Mouse (Mus musculus): ENCODE measurements around the gene Stk11. TPM values are rescaled to one million over a fixed set of nuclear protein-coding genes. Genes with fewer than 3 reads are reported as not detected.

Stk11 gene
- polyA plus RNA-seq (2016; fragmentation: Nextera tagmentation; extraction: Ambion mirVana), result 17.4 and 23.9 TPM in 2 replicates

GRCm38 (mm10) chr10:80115290-80115943 is at the start of gene Stk11:
TSS of gene Stk11 (plus strand) at chr10:80115803.
- Histone ChIP-seq H3K27ac (peak within 1 kb of the TSS; percentile 37), H3K9ac (peak within 1 kb of the TSS; percentile 83), H3K4me3 (peak within 1 kb of the TSS; percentile 90), H3K9me3 (no peaks in the 10 kb centered on the region), H3K36me3 (peaks cover 11% of the 10 kb centered on the region), H3K4me2 (replicated peaks) (peak within 1 kb of the TSS; percentile 99), H3K27me3 (replicated peaks) (no peaks in the 10 kb centered on the region), H3K4me1 (peaks cover 38% of the 10 kb centered on the region)
- ATAC-seq (ENCODE audit: low FRiP score, low read depth), result peak; percentile 97
- WGBS, result under 1% methylated on average over 70 of the region's 70 CpGs

GRCm38 (mm10) chr10:80069251-80069650 is 46.4 kb upstream of the Stk11 start:
- Histone ChIP-seq H3K9me3 (no peaks in the 10 kb centered on the region), H3K9ac (no peak overlapping the region), H3K4me2 (replicated peaks) (no peak overlapping the region), H3K27ac (no peak overlapping the region), H3K4me3 (no peak overlapping the region), H3K27me3 (replicated peaks) (no peaks in the 10 kb centered on the region), H3K4me1 (0 out of 2 replicates have a peak, but pooled peaks cover 8% of the 10 kb centered on the region), H3K36me3 (peaks cover 9% of the 10 kb centered on the region)
- ATAC-seq (ENCODE audit: low FRiP score, low read depth), result no peak
- WGBS, result 96% methylated on average over 6 of the region's 7 CpGs

- no peak overlapping the region for H3K27ac ChIP-seq
- peaks cover 7% of the 10 kb centered on the region for H3K36me3 ChIP-seq
- no peak overlapping the region for H3K4me2 ChIP-seq (replicated peaks)
- 0 out of 2 replicates have a peak, but pooled peaks cover 8% of the 10 kb centered on the region for H3K4me1 ChIP-seq
- no peak overlapping the region for H3K4me3 ChIP-seq
- H3K9me3 ChIP-seq, result no peaks in the 10 kb centered on the region
- ATAC-seq (ENCODE audit: low FRiP score, low read depth), result no peak
- H3K27me3 ChIP-seq (replicated peaks), result no peaks in the 10 kb centered on the region
- H3K9ac ChIP-seq, result no peak overlapping the region
- 90% methylated on average over 4 of the region's 4 CpGs for WGBS
These were observed 45.6 kb upstream of the Stk11 start for GRCm38 (mm10) chr10:80069948-80070450.

- no peak overlapping the region for H3K27ac ChIP-seq
- H3K36me3 ChIP-seq, result peaks cover 7% of the 10 kb centered on the region
- H3K9me3 ChIP-seq, result no peaks in the 10 kb centered on the region
- H3K9ac ChIP-seq, result no peak overlapping the region
- no peak overlapping the region for H3K4me3 ChIP-seq
- peaks cover 15% of the 10 kb centered on the region; the same call in 1 of the 2 replicates for H3K4me1 ChIP-seq
- no peak for ATAC-seq (ENCODE audit: low FRiP score, low read depth)
- no peaks in the 10 kb centered on the region for H3K27me3 ChIP-seq (replicated peaks)
- 70% methylated on average over 9 of the region's 9 CpGs for whole genome bisulfite sequencing
- no peak overlapping the region for H3K4me2 ChIP-seq (replicated peaks)
These were observed 44.6 kb upstream of the Stk11 start for GRCm38 (mm10) chr10:80070837-80071515.

GRCm38 (mm10) chr10:80071516-80071900 is 44.1 kb upstream of the Stk11 start:
- Histone ChIP-seq H3K9ac (no peak overlapping the region), H3K27ac (no peak overlapping the region), H3K9me3 (no peaks in the 10 kb centered on the region), H3K4me3 (no peak overlapping the region), H3K4me2 (replicated peaks) (no peak overlapping the region), H3K4me1 (peaks cover 15% of the 10 kb centered on the region; the same call in 1 of the 2 replicates), H3K27me3 (replicated peaks) (no peaks in the 10 kb centered on the region), H3K36me3 (peaks cover 3% of the 10 kb centered on the region)
- WGBS, result 81% methylated on average over 3 of the region's 3 CpGs
- no peak for ATAC-seq (ENCODE audit: low FRiP score, low read depth)

GRCm38 (mm10) chr10:80072623-80073489 is 42.7 kb upstream of the Stk11 start:
- Histone ChIP-seq H3K4me2 (replicated peaks) (no peak overlapping the region), H3K36me3 (peaks cover 4% of the 10 kb centered on the region; the same call in 1 of the 2 replicates), H3K9ac (no peak overlapping the region), H3K27me3 (replicated peaks) (no peaks in the 10 kb centered on the region), H3K4me3 (no peak overlapping the region), H3K9me3 (no peaks in the 10 kb centered on the region), H3K4me1 (peaks cover 15% of the 10 kb centered on the region; the same call in 1 of the 2 replicates), H3K27ac (no peak overlapping the region)
- 85% methylated on average over 20 of the region's 20 CpGs for WGBS
- no peak for ATAC-seq (ENCODE audit: low FRiP score, low read depth)

- Histone ChIP-seq H3K36me3 (peaks cover 17% of the 10 kb centered on the region), H3K4me2 (replicated peaks) (peak overlapping the region; percentile 28), H3K27me3 (replicated peaks) (no peaks in the 10 kb centered on the region), H3K9ac (no peak overlapping the region), H3K4me1 (peaks cover 15% of the 10 kb centered on the region; the same call in 1 of the 2 replicates), H3K9me3 (no peaks in the 10 kb centered on the region), H3K27ac (no peak overlapping the region), H3K4me3 (no peak overlapping the region)
- ATAC-seq (ENCODE audit: low FRiP score, low read depth), result no peak
- 17% methylated on average over 28 of the region's 28 CpGs for WGBS
These were observed 40.6 kb upstream of the Stk11 start for GRCm38 (mm10) chr10:80074813-80075601.

- Histone ChIP-seq H3K4me2 (replicated peaks) (no peak overlapping the region), H3K9me3 (no peaks in the 10 kb centered on the region), H3K4me1 (peaks cover 12% of the 10 kb centered on the region; the same call in 1 of the 2 replicates), H3K9ac (no peak overlapping the region), H3K36me3 (peaks cover 26% of the 10 kb centered on the region), H3K4me3 (no peak overlapping the region), H3K27ac (no peak overlapping the region), H3K27me3 (replicated peaks) (no peaks in the 10 kb centered on the region)
- 50% methylated on average over 1 of the region's 1 CpGs for WGBS
- ATAC-seq (ENCODE audit: low FRiP score, low read depth), result no peak
These were observed 39.7 kb upstream of the Stk11 start for GRCm38 (mm10) chr10:80075924-80076323.

- no peak for ATAC-seq (ENCODE audit: low FRiP score, low read depth)
- 91% methylated on average over 4 of the region's 4 CpGs for WGBS
- peaks cover 31% of the 10 kb centered on the region for H3K36me3 ChIP-seq
These were observed 39.2 kb upstream of the Stk11 start for GRCm38 (mm10) chr10:80076386-80076785.

GRCm38 (mm10) chr10:80077312-80077711 is 38.3 kb upstream of the Stk11 start:
- peaks cover 40% of the 10 kb centered on the region for H3K36me3 ChIP-seq

More at GRCm38 (mm10) chr10:80076386-80076785, 39.2 kb upstream of the Stk11 start:
- H3K27ac ChIP-seq, result no peak overlapping the region
- H3K4me2 ChIP-seq (replicated peaks), result no peak overlapping the region
- H3K9ac ChIP-seq, result no peak overlapping the region
- H3K4me3 ChIP-seq, result no peak overlapping the region
- no peaks in the 10 kb centered on the region for H3K27me3 ChIP-seq (replicated peaks)
- H3K4me1 ChIP-seq, result peaks cover 10% of the 10 kb centered on the region; the same call in 1 of the 2 replicates
- no peaks in the 10 kb centered on the region for H3K9me3 ChIP-seq

GRCm38 (mm10) chr10:80078366-80078765 is 37.2 kb upstream of the Stk11 start:
- WGBS, result 94% methylated on average over 1 of the region's 1 CpGs
- H3K9ac ChIP-seq, result no peak overlapping the region
- peaks cover 50% of the 10 kb centered on the region for H3K36me3 ChIP-seq

More at GRCm38 (mm10) chr10:80077312-80077711, 38.3 kb upstream of the Stk11 start:
- Histone ChIP-seq H3K27me3 (replicated peaks) (no peaks in the 10 kb centered on the region), H3K4me1 (peaks cover 7% of the 10 kb centered on the region; the same call in 1 of the 2 replicates), H3K4me3 (no peak overlapping the region), H3K9me3 (no peaks in the 10 kb centered on the region), H3K9ac (no peak overlapping the region), H3K4me2 (replicated peaks) (no peak overlapping the region), H3K27ac (no peak overlapping the region)
- no peak for ATAC-seq (ENCODE audit: low FRiP score, low read depth)
- 93% methylated on average over 5 of the region's 5 CpGs for WGBS

More at GRCm38 (mm10) chr10:80078366-80078765, 37.2 kb upstream of the Stk11 start:
- H3K4me2 ChIP-seq (replicated peaks), result no peak overlapping the region
- ATAC-seq (ENCODE audit: low FRiP score, low read depth), result no peak
- no peak overlapping the region for H3K27ac ChIP-seq
- H3K4me1 ChIP-seq, result peaks cover 7% of the 10 kb centered on the region; the same call in 1 of the 2 replicates
- no peaks in the 10 kb centered on the region for H3K9me3 ChIP-seq
- H3K27me3 ChIP-seq (replicated peaks), result no peaks in the 10 kb centered on the region
- no peak overlapping the region for H3K4me3 ChIP-seq
